Mouse (Mus musculus): ENCODE results near the gene Gbf1. TPM values are rescaled to one million over a fixed set of nuclear protein-coding genes. Genes with fewer than 3 reads are reported as not detected.

The Gbf1 gene
- polyA plus RNA-seq (2012; rRNA removed): 80.6 and 94.9 TPM in 2 replicates

DNA sequence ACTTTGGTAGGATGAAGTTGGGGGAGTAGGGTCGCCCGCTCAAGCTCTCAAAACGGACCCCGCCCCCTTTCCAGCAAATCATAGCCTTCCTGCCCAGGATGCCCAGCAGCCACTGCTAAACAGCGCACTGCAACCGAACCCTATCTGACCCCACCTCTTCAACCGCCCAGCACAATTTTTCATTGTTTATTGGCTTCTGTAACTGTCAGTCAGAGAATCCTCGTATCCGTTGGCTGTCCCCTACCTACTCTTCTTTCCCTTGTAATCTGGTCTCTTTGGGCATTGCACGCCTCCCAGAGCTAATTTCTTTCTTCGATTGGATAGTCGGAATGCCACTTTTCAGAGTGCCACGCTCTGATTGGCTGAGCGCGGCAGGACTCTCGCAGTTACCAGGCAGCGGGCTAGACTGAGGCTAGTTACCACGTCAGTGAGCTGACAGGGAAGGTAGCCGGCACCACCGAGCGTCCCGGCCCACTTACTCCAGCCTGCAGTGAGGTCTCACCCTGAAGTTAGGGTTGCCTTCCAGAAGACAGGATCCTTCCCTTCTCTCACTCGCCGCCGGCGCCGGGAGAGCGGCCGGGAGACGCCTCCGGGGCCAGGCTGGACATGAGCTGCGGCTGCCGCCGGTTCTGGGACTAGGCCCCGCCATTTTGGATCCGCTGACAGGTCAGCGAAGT, at the start of gene Gbf1:
TSS of gene Gbf1 (plus strand) at position 383 of the 677 bp plus-strand sequence.
- peak; percentile 91 for DNase-seq
- TF ChIP-seq CTCF (IDR thresholded peaks at IDR 0.05; ENCODE audit: insufficient read depth, low read length) (no peak), POLR2A (IDR thresholded peaks at IDR 0.05; ENCODE audit: borderline replicate concordance, extremely low read depth, low read depth, low read length) (peak; percentile 94; the same call in 1 of the 2 replicates)
- Histone ChIP-seq H3K4me3 (replicated peaks; ENCODE audit: extremely low read depth, low read depth, low read length) (peak within 1 kb of the TSS; percentile 97), H3K4me1 (ENCODE audit: control insufficient read depth, insufficient read depth, low read length) (peaks cover 10% of the 10 kb centered on the region)
- under 1% methylated on average over 37 of the region's 37 CpGs for WGBS

DNA sequence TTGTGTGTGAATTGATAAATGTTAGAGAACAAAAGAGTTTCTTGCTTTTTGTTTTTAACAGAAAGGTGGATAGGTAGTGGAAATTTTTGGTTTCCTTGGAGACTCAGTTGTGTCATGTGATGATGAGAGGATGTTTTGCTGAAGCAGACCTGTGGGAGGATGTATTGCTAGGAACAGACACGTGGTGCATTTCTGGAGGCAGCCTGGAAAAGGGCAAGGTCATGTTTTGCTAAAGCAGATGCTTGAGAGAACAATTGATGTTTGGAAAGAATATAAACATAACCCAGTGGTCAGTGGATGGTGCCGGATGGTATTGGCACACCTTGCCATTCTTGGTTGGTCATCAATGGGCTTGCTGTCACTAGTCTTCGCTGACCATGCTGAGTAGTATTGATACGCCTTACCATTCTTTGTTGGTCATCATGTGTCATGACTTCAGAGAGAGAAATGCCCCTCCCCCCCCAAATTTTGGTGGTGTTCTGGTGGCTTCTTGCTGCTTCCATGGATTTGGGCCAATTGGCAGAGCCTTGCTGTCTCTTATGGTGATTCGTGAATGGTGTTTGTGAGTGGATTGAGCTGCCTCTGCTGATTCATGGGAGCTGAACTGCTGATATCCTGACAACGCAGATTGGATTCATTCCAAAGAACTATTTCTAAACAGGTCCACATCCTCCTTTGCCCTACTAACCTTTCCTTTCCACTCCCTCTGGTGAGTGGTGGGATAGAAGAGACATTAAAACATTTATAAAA, 48.7 kb upstream of the Gbf1 start:
- no peaks in the 10 kb centered on the region for H3K4me1 ChIP-seq (ENCODE audit: control insufficient read depth, insufficient read depth, low read length)
- H3K4me3 ChIP-seq (replicated peaks; ENCODE audit: extremely low read depth, low read depth, low read length): no peak overlapping the region
- no peak for TF ChIP-seq CTCF (IDR thresholded peaks at IDR 0.05; ENCODE audit: insufficient read depth, low read length)
- 48% methylated on average over 6 of the region's 6 CpGs for WGBS
- no peak for DNase-seq

DNA sequence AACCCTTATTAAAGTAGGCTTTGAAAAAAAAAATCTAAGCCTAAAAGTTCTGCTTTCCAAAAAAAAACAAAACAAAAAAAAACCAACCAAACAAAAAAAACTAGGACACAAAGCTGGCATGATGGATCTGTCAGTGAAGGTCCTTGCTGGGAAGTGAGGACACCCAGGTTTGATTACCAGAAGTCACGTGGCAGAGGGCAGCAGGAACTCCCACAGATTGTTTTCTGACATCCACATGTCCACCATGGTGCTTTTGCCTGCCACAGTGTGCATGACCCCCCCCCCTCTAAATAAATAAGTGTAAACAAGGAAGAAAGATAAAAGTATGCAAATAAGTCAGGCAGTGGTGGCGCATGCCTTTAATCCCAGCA, 48.1 kb upstream of the Gbf1 start:
- no peak for DNase-seq
- Histone ChIP-seq H3K4me1 (ENCODE audit: control insufficient read depth, insufficient read depth, low read length) (no peaks in the 10 kb centered on the region), H3K4me3 (replicated peaks; ENCODE audit: extremely low read depth, low read depth, low read length) (no peak overlapping the region)
- WGBS: 66% methylated on average over 2 of the region's 2 CpGs
- TF ChIP-seq CTCF (IDR thresholded peaks at IDR 0.05; ENCODE audit: insufficient read depth, low read length): no peak
- no peak for TF ChIP-seq POLR2A (IDR thresholded peaks at IDR 0.05; ENCODE audit: borderline replicate concordance, extremely low read depth, low read depth, low read length)

DNA sequence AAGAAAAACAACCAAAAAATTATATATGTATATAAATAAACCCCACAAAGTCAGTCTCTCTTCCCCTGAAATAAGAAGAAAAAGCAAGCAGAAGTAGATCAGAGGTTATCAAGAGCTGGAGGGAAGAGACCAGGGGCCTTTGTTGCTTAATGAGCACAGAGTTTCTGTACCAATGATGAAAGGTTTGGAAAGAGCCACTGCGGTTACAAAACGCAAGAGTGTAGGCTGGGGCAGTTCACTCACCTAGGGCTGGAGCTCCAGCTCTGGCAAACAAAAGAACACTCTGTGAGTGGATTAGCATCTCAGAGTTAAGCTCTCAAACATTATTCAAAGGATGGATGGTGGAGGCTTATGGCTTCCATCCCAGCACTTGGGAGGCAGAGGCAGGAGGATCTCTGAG, 42.1 kb upstream of the Gbf1 start:
- TF ChIP-seq CTCF (IDR thresholded peaks at IDR 0.05; ENCODE audit: insufficient read depth, low read length): no peak
- no peak for TF ChIP-seq POLR2A (IDR thresholded peaks at IDR 0.05; ENCODE audit: borderline replicate concordance, extremely low read depth, low read depth, low read length)
- 74% methylated on average over 2 of the region's 2 CpGs for WGBS
- DNase-seq: no peak
- Histone ChIP-seq H3K4me3 (replicated peaks; ENCODE audit: extremely low read depth, low read depth, low read length) (no peak overlapping the region), H3K4me1 (ENCODE audit: control insufficient read depth, insufficient read depth, low read length) (no peaks in the 10 kb centered on the region)

DNA sequence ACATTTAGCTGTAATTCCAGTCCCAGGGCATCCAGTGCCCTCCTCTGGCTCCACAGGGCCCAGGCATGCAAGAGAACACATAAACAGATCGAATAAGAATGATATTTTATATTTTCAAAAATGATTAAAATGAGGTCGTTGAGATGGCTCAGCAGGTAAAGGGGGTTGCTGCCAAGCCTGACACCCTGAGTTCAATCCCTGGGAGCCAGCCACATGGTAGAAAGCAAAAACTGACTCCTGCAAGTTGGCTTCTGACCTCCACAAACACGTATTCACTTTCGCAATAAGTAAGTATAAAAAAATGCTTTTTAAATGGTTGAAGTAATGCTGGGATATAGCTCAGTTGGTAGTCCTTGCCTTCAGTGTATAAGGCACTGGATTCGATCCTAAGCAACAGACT, 41.5 kb upstream of the Gbf1 start:
- no peak for TF ChIP-seq POLR2A (IDR thresholded peaks at IDR 0.05; ENCODE audit: borderline replicate concordance, extremely low read depth, low read depth, low read length)
- no peak for TF ChIP-seq CTCF (IDR thresholded peaks at IDR 0.05; ENCODE audit: insufficient read depth, low read length)
- Histone ChIP-seq H3K4me3 (replicated peaks; ENCODE audit: extremely low read depth, low read depth, low read length) (no peak overlapping the region), H3K4me1 (ENCODE audit: control insufficient read depth, insufficient read depth, low read length) (no peaks in the 10 kb centered on the region)
- no peak for DNase-seq
- 84% methylated on average over 5 of the region's 5 CpGs for WGBS

DNA sequence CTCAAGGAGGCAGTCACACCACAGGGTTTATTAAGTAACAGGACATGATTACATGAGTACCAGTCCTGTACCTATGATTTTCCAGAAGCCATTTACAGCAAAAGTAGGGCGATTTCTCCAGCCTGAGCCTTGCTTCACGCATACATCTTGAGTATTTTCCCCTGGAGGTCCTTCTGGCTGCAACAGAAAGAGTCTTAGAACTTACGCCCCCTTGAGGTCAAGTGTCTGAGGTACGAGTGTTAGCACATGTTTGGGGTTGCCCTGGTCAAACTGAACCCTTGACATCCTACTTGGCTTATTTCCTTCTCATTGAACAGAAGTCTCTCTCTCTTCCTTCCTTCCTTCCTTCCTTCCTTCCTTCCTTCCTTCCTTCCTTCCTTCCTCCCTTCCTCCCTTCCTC, 37.7 kb upstream of the Gbf1 start:
- Histone ChIP-seq H3K4me3 (replicated peaks; ENCODE audit: extremely low read depth, low read depth, low read length) (no peak overlapping the region), H3K4me1 (ENCODE audit: control insufficient read depth, insufficient read depth, low read length) (no peaks in the 10 kb centered on the region)
- no peak for TF ChIP-seq POLR2A (IDR thresholded peaks at IDR 0.05; ENCODE audit: borderline replicate concordance, extremely low read depth, low read depth, low read length)
- TF ChIP-seq CTCF (IDR thresholded peaks at IDR 0.05; ENCODE audit: insufficient read depth, low read length): no peak
- no peak for DNase-seq
- WGBS: 56% methylated on average over 4 of the region's 4 CpGs

DNA sequence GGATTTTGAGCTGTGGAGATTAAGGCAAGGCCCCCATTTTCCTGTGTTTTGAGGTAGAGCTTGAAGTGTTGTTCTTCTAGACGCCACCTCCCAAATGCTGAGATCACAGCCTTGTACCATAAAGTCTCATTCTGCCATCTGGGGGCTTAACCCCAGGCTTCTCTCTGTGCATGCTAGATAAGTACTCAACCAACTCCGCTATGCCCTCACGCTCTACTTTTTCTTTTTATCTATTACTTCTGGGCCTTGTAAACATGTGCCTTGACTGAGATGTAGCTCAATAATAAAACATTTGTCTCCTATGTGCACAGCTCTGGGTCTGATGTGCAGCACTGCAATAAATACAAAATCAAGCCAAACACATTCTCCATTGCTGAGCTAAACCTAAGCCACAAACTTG, 32.9 kb upstream of the Gbf1 start:
- WGBS: 89% methylated on average over 3 of the region's 3 CpGs
- DNase-seq: no peak
- no peak for TF ChIP-seq CTCF (IDR thresholded peaks at IDR 0.05; ENCODE audit: insufficient read depth, low read length)
- no peak for TF ChIP-seq POLR2A (IDR thresholded peaks at IDR 0.05; ENCODE audit: borderline replicate concordance, extremely low read depth, low read depth, low read length)
- no peaks in the 10 kb centered on the region for H3K4me1 ChIP-seq (ENCODE audit: control insufficient read depth, insufficient read depth, low read length)
- H3K4me3 ChIP-seq (replicated peaks; ENCODE audit: extremely low read depth, low read depth, low read length): no peak overlapping the region

DNA sequence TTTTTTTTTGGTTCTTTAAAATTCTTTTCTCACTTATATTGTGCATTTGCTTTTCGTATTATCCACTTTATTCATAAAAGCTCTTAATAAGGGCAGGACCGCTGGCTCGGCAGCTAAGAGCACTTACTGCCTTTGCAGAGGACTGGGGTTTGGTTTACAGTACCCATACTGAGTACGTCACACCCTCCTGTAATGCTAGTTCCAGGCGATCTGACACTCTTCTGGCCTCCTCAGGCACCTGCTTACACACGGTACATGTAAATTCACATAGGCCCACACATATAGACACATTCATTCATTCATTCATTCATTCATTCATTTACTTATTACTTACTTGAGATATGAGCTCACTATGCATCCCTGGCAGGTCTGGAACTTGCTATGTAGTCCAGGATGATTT, 31.4 kb upstream of the Gbf1 start:
- DNase-seq: no peak
- no peak overlapping the region for H3K4me3 ChIP-seq (replicated peaks; ENCODE audit: extremely low read depth, low read depth, low read length)
- WGBS: 71% methylated on average over 6 of the region's 6 CpGs
- no peak for TF ChIP-seq POLR2A (IDR thresholded peaks at IDR 0.05; ENCODE audit: borderline replicate concordance, extremely low read depth, low read depth, low read length)
- TF ChIP-seq CTCF (IDR thresholded peaks at IDR 0.05; ENCODE audit: insufficient read depth, low read length): no peak
- H3K4me1 ChIP-seq (ENCODE audit: control insufficient read depth, insufficient read depth, low read length): no peaks in the 10 kb centered on the region

DNA sequence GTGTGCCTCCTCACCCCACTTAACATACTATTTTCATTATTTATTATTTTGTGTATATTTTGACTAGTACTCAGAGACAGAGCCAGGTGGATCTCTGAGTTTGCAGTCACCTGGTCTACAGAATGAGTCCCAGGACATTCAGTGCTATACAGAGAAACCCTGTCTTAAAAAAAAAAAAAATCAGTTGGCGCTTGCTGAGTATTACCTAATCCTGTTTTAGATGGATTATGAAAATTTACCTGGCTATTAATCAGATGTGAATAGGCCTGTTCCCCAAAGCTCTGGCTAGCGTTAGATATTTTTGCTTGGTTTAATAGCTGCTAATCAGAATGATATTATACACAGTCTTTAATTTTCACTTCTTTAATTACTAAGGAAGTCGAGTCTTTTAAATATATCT, 28.4 kb upstream of the Gbf1 start:
- Histone ChIP-seq H3K4me3 (replicated peaks; ENCODE audit: extremely low read depth, low read depth, low read length) (no peak overlapping the region), H3K4me1 (ENCODE audit: control insufficient read depth, insufficient read depth, low read length) (no peaks in the 10 kb centered on the region)
- no peak for DNase-seq
- WGBS: 66% methylated on average over 3 of the region's 3 CpGs
- TF ChIP-seq CTCF (IDR thresholded peaks at IDR 0.05; ENCODE audit: insufficient read depth, low read length): no peak
- no peak for TF ChIP-seq POLR2A (IDR thresholded peaks at IDR 0.05; ENCODE audit: borderline replicate concordance, extremely low read depth, low read depth, low read length)

DNA sequence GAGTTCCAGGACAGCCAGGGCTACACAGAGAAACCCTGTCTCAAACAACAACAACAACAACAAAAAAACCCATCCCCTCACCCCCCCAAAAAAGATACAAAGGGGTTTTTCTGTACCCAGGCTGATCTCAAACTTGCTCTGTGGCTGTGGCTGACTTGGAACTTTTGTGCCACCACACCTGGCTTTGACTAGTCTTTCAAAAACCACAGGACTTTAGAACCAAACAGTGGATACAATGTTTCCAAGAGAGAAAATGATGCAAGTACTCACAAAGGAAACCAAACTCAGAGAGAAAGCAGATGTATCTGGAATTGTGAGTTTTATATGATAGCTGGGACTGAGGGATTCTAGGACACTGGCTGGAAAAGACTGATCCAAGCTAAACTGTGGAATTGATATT, 27.7 kb upstream of the Gbf1 start:
- no peak overlapping the region for H3K4me3 ChIP-seq (replicated peaks; ENCODE audit: extremely low read depth, low read depth, low read length)
- no peak for DNase-seq
- H3K4me1 ChIP-seq (ENCODE audit: control insufficient read depth, insufficient read depth, low read length): no peaks in the 10 kb centered on the region
- no peak for TF ChIP-seq POLR2A (IDR thresholded peaks at IDR 0.05; ENCODE audit: borderline replicate concordance, extremely low read depth, low read depth, low read length)
- no peak for TF ChIP-seq CTCF (IDR thresholded peaks at IDR 0.05; ENCODE audit: insufficient read depth, low read length)
